Mouse (Mus musculus): ENCODE measurements around the gene Plb1. TPM values are rescaled to one million over a fixed set of nuclear protein-coding genes. Genes with fewer than 3 reads are reported as not detected.

Plb1 gene
- polyA plus RNA-seq, 1 experiment from 2014 or later, result 0.18 TPM

DNA sequence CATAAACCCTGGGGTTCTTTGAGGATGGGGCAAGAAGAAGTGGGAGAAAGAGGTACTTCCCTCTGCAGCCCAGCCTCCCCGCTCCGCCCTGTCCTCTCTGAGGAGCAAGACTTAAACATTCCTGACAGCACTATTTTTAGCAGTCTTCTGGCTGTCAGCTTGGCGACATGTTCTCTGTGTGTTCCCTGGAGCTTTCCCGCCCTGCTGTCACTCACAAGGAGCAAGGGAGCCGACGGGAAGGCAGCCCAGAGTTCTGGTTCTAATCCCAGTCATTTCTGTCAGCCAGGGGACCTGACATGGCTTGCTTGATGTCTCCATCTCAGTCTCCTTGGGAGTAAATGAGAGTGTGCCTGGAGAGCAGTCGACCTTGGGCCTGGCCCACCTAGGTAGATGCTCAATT is 40.0 kb downstream of the Plb1 start:
- WGBS (ENCODE audit: insufficient replicate concordance), result 56% methylated on average over 7 of the region's 7 CpGs
- Histone ChIP-seq H3K27ac (ENCODE audit: low read depth) (no peak overlapping the region), H3K36me3 (replicated peaks; ENCODE audit: insufficient read depth, low read length) (no peaks in the 10 kb centered on the region), H3K4me1 (ENCODE audit: insufficient read depth) (no peaks in the 10 kb centered on the region), H3K27me3 (ENCODE audit: insufficient read depth, low read length) (no peaks in the 10 kb centered on the region), H3K4me2 (ENCODE audit: low read depth, low read length) (no peak overlapping the region), H3K4me3 (ENCODE audit: low read depth, low read length) (no peak overlapping the region), H3K9ac (replicated peaks) (no peak overlapping the region), H3K9me3 (ENCODE audit: low read length) (no peaks in the 10 kb centered on the region)
- no peak for TF ChIP-seq EP300 (IDR thresholded peaks at IDR 0.05; ENCODE audit: low read depth)
- no peak for TF ChIP-seq CTCF (IDR thresholded peaks at IDR 0.05; ENCODE audit: low read depth)
- no peak for ATAC-seq
- no peak for DNase-seq

DNA sequence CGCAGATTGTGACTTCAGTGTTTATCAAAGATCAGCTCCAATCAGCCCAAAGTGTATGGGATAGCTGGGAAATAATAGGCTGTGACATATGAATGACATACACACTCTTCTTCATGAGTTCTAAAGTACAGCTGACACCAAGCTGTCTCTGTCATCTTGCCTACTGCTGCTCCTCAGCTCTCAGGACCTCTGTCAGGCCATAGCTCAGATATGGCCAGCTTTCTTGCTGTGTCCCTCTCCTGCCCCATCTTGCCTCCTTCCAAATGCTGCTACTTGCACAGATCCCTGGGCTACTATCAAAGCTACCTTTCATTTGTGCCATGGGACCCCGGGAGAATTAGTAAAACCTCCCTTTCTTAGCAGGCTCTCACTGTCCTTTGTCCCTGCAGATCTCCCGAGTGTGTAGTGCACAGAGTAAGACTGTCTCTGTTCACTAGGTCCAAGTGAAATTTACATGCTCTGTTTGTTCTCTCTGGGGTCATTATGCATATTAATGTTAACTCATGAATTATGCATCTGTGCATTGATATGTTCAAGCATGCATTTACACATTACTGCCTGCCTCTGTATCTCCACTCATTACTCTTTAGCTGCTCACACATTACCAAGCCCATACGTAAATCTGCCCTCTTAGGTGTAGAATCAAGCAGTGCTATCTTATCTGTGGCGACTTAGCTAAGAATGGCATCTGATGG is 45.6 kb downstream of the Plb1 start:
- no peak for TF ChIP-seq EP300 (IDR thresholded peaks at IDR 0.05; ENCODE audit: low read depth)
- no peak for TF ChIP-seq CTCF (IDR thresholded peaks at IDR 0.05; ENCODE audit: low read depth)
- no peak overlapping the region for H3K4me3 ChIP-seq (ENCODE audit: low read depth, low read length)
- ATAC-seq (no peak), DNase-seq (no peak)
- H3K27ac ChIP-seq (ENCODE audit: low read depth), result no peak overlapping the region
- 64% methylated on average over 5 of the region's 5 CpGs for WGBS (ENCODE audit: insufficient replicate concordance)
- H3K9me3 ChIP-seq (ENCODE audit: low read length), result no peaks in the 10 kb centered on the region
- H3K27me3 ChIP-seq (ENCODE audit: insufficient read depth, low read length), result no peaks in the 10 kb centered on the region
- no peak overlapping the region for H3K4me2 ChIP-seq (ENCODE audit: low read depth, low read length)
- peaks cover under 1% of the 10 kb centered on the region; the same call in 1 of the 2 replicates for H3K4me1 ChIP-seq (ENCODE audit: insufficient read depth)
- no peak overlapping the region for H3K9ac ChIP-seq (replicated peaks)
- no peaks in the 10 kb centered on the region for H3K36me3 ChIP-seq (replicated peaks; ENCODE audit: insufficient read depth, low read length)

DNA sequence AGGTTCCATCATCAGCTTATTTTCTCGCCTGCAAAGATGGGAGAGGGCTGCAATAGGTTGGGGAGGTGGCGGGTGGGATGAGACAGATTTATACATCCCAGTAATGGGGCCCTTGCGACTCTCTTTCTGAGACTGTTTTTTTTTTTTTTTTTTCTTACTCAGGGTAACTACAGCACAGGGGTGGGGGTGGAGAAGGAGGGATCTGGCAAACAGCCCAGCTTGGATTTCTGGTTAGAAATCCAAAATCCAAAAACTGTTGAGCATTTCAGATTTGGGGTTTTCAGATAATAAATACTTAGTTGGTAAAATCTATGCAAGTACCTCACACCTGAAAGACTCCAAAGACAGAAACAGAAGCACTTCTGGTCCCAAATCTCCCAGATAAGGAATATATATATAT is 47.6 kb downstream of the Plb1 start:
- Histone ChIP-seq H3K9ac (replicated peaks) (no peak overlapping the region), H3K36me3 (replicated peaks; ENCODE audit: insufficient read depth, low read length) (no peaks in the 10 kb centered on the region), H3K9me3 (ENCODE audit: low read length) (no peaks in the 10 kb centered on the region), H3K4me1 (ENCODE audit: insufficient read depth) (peaks cover 2% of the 10 kb centered on the region; the same call in 1 of the 2 replicates), H3K4me3 (ENCODE audit: low read depth, low read length) (no peak overlapping the region), H3K27ac (ENCODE audit: low read depth) (no peak overlapping the region), H3K27me3 (ENCODE audit: insufficient read depth, low read length) (no peaks in the 10 kb centered on the region), H3K4me2 (ENCODE audit: low read depth, low read length) (no peak overlapping the region)
- 74% methylated on average over 3 of the region's 3 CpGs for WGBS (ENCODE audit: insufficient replicate concordance)
- TF ChIP-seq CTCF (IDR thresholded peaks at IDR 0.05; ENCODE audit: low read depth) (no peak), EP300 (IDR thresholded peaks at IDR 0.05; ENCODE audit: low read depth) (no peak)
- ATAC-seq (no peak), DNase-seq (no peak)

DNA sequence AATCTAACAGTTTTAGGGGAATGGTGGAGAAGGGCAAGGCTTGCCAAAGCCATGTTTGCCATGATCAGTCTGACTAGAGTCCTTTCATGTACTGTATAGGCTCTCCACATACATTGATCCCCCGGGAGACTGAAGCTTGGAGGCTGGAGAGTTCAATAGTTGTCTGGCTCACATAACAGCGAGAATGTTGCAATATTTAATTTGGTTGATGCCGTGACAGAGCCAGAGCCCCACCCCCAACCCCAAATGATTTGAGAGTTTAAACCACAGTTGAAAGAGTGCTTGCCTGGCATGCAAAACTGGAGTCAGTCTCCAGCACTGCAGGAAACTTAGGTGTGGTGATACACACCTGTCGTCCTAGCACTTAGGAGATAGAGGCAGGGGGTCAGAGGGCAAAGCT is 49.8 kb downstream of the Plb1 start:
- DNase-seq, result peak; percentile 55
- 53% methylated on average over 4 of the region's 4 CpGs for WGBS (ENCODE audit: insufficient replicate concordance)

DNA sequence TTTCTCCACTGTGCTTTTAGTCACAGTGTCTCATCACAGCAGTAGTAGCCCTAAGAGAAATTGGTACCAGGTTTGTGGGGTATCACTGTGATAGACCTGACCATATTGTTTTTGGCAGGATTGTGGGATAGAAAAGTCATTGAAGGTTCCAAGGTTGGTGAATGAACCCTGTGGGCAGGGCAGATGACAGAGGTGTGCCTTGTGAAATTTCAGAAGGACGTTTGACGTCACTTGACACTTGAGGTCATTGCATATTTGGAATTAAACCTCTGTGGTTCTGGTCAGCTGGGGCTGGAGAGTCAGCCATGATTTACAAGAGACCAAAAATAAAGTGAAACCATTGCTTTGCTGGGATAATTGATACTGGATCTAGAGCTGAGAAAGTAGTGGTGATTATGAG is 50.9 kb downstream of the Plb1 start:
- peaks cover 2% of the 10 kb centered on the region; the same call in 1 of the 2 replicates for H3K4me1 ChIP-seq (ENCODE audit: insufficient read depth)
- 57% methylated on average over 2 of the region's 2 CpGs for WGBS (ENCODE audit: insufficient replicate concordance)
- no peak overlapping the region for H3K4me2 ChIP-seq (ENCODE audit: low read depth, low read length)
- TF ChIP-seq CTCF (IDR thresholded peaks at IDR 0.05; ENCODE audit: low read depth), result no peak
- TF ChIP-seq EP300 (IDR thresholded peaks at IDR 0.05; ENCODE audit: low read depth), result no peak
- H3K27me3 ChIP-seq (ENCODE audit: insufficient read depth, low read length), result no peaks in the 10 kb centered on the region
- ATAC-seq (peak; percentile 58), DNase-seq (no peak)
- H3K4me3 ChIP-seq (ENCODE audit: low read depth, low read length), result no peak overlapping the region
- H3K9me3 ChIP-seq (ENCODE audit: low read length), result no peaks in the 10 kb centered on the region
- H3K9ac ChIP-seq (replicated peaks), result no peak overlapping the region
- H3K27ac ChIP-seq (ENCODE audit: low read depth), result no peak overlapping the region
- no peaks in the 10 kb centered on the region for H3K36me3 ChIP-seq (replicated peaks; ENCODE audit: insufficient read depth, low read length)

More for the DNA sequence above, 49.8 kb downstream of the Plb1 start:
- H3K36me3 ChIP-seq (replicated peaks; ENCODE audit: insufficient read depth, low read length), result no peaks in the 10 kb centered on the region
- H3K4me2 ChIP-seq (ENCODE audit: low read depth, low read length), result no peak overlapping the region
- H3K27ac ChIP-seq (ENCODE audit: low read depth), result peak overlapping the region; percentile 57; the same call in 1 of the 2 replicates
- TF ChIP-seq EP300 (IDR thresholded peaks at IDR 0.05; ENCODE audit: low read depth) (no peak), CTCF (IDR thresholded peaks at IDR 0.05; ENCODE audit: low read depth) (no peak)
- H3K27me3 ChIP-seq (ENCODE audit: insufficient read depth, low read length), result no peaks in the 10 kb centered on the region
- ATAC-seq, result peak; percentile 91
- no peaks in the 10 kb centered on the region for H3K9me3 ChIP-seq (ENCODE audit: low read length)
- no peak overlapping the region for H3K4me3 ChIP-seq (ENCODE audit: low read depth, low read length)
- peaks cover 2% of the 10 kb centered on the region; the same call in 1 of the 2 replicates for H3K4me1 ChIP-seq (ENCODE audit: insufficient read depth)
- no peak overlapping the region for H3K9ac ChIP-seq (replicated peaks)

DNA sequence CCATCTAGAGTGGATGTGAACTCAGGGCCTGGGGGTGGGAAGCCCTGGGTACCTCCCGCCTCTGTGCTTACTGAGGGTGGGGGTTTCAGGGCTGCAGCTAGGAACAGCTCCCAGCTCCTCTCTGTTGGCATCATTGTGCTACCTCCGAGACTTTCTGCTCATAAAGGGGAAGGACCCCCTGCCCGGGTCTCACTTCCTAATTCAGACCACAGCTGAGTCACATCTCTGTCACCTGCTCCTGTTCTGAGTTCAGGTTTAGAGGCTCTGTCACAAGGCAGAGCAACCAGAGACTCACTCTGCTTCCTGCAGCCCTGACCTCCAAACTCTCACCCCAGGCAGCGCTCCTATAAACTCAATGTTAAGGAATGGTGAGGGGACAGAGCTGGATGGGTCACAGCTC is 53.8 kb downstream of the Plb1 start:
- Histone ChIP-seq H3K27me3 (ENCODE audit: insufficient read depth, low read length) (no peaks in the 10 kb centered on the region), H3K27ac (ENCODE audit: low read depth) (no peak overlapping the region), H3K4me3 (ENCODE audit: low read depth, low read length) (no peak overlapping the region), H3K4me1 (ENCODE audit: insufficient read depth) (peaks cover 2% of the 10 kb centered on the region; the same call in 1 of the 2 replicates), H3K36me3 (replicated peaks; ENCODE audit: insufficient read depth, low read length) (no peaks in the 10 kb centered on the region), H3K9ac (replicated peaks) (no peak overlapping the region), H3K4me2 (ENCODE audit: low read depth, low read length) (no peak overlapping the region), H3K9me3 (ENCODE audit: low read length) (no peaks in the 10 kb centered on the region)
- DNase-seq, result no peak
- no peak for TF ChIP-seq EP300 (IDR thresholded peaks at IDR 0.05; ENCODE audit: low read depth)
- WGBS (ENCODE audit: insufficient replicate concordance), result 49% methylated on average over 4 of the region's 4 CpGs
- no peak for ATAC-seq

All from liver, postnatal 0 days (tissue).